Mouse (Mus musculus): ENCODE data around the gene Ybx3. TPM values are rescaled to one million over a fixed set of nuclear protein-coding genes. Genes with fewer than 3 reads are reported as not detected.
A peak's percentile ranks its signal among the peaks of the same experiment; 100 is the strongest.

Gene Ybx3
- polyA plus RNA-seq, 1 experiment from 2014 or later, result 19.5 TPM

- H3K4me1 ChIP-seq, result no peaks in the 10 kb centered on the region
- H3K4me3 ChIP-seq, result no peak overlapping the region
- no peak overlapping the region for H3K9ac ChIP-seq (replicated peaks)
- WGBS, result 44% methylated on average over 2 of the region's 2 CpGs
- H3K36me3 ChIP-seq, result no peaks in the 10 kb centered on the region
- H3K4me2 ChIP-seq (replicated peaks), result no peak overlapping the region
- ATAC-seq (replicated peaks), result no peak
- no peaks in the 10 kb centered on the region for H3K27me3 ChIP-seq
- no peak overlapping the region for H3K27ac ChIP-seq (replicated peaks)
- no peaks in the 10 kb centered on the region for H3K9me3 ChIP-seq
Measured at GRCm38 (mm10) chr6:131403036-131403435, 14.8 kb upstream of the Ybx3 start.

- ATAC-seq (replicated peaks), result no peak
- Histone ChIP-seq H3K4me3 (no peak overlapping the region), H3K27ac (replicated peaks) (peak overlapping the region; percentile 37), H3K9me3 (no peaks in the 10 kb centered on the region), H3K36me3 (no peaks in the 10 kb centered on the region), H3K27me3 (no peaks in the 10 kb centered on the region), H3K9ac (replicated peaks) (no peak overlapping the region), H3K4me2 (replicated peaks) (no peak overlapping the region), H3K4me1 (no peaks in the 10 kb centered on the region)
Measured at GRCm38 (mm10) chr6:131402606-131403005, 14.3 kb upstream of the Ybx3 start.

DNA sequence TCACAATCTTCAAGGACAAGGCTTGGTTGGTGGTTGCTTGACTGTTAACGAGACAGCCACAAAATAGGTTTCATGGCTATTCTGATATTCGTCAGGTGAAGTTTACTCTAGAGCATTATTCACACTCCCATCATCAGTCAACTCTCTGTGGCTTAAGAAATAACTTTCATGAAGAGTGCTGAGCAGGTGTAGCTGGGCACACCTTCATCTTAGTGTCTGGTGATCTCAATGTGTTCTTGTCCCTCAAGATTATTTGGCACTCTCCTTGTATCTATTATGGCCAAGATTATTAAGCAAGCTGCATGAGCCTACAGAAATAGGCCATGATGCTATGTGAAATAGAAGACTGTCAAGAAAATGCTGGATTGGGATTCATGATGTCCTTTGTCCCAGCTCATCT lies 13.0 kb upstream of the Ybx3 start:
- H3K4me3 ChIP-seq, result no peak overlapping the region
- ATAC-seq (replicated peaks), result no peak
- no peak overlapping the region for H3K27ac ChIP-seq (replicated peaks)
- no peaks in the 10 kb centered on the region for H3K9me3 ChIP-seq
- H3K4me1 ChIP-seq, result no peaks in the 10 kb centered on the region
- H3K36me3 ChIP-seq, result no peaks in the 10 kb centered on the region
- no peak overlapping the region for H3K9ac ChIP-seq (replicated peaks)
- H3K27me3 ChIP-seq, result no peaks in the 10 kb centered on the region
- H3K4me2 ChIP-seq (replicated peaks), result no peak overlapping the region
- 86% methylated on average over 2 of the region's 2 CpGs for WGBS

DNA sequence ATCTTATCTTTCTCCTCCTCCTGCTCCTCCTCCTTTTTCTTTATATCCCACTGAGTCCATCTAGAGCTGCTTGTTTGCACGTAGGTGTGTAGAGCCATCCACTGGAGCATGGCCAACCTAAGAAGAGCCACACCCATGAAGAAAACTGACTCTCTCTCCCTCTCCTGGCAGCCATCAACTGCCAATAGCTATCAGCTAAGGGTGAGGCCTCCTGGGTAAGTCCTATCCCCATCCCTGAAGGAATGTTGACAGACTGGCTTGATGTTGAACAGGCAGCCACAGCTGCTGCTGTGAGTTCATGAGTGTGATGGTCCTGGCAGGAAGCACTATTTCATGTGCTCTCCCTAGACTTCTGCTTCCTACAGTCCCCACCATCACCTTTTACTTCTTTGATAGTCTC lies 8.4 kb upstream of the Ybx3 start:
- Histone ChIP-seq H3K27me3 (no peaks in the 10 kb centered on the region), H3K9ac (replicated peaks) (no peak overlapping the region), H3K27ac (replicated peaks) (no peak overlapping the region), H3K4me3 (no peak overlapping the region), H3K36me3 (no peaks in the 10 kb centered on the region), H3K4me2 (replicated peaks) (no peak overlapping the region), H3K4me1 (no peaks in the 10 kb centered on the region), H3K9me3 (no peaks in the 10 kb centered on the region)
- no peak for ATAC-seq (replicated peaks)
- 69% methylated on average over 1 of the region's 1 CpGs for whole genome bisulfite sequencing

DNA sequence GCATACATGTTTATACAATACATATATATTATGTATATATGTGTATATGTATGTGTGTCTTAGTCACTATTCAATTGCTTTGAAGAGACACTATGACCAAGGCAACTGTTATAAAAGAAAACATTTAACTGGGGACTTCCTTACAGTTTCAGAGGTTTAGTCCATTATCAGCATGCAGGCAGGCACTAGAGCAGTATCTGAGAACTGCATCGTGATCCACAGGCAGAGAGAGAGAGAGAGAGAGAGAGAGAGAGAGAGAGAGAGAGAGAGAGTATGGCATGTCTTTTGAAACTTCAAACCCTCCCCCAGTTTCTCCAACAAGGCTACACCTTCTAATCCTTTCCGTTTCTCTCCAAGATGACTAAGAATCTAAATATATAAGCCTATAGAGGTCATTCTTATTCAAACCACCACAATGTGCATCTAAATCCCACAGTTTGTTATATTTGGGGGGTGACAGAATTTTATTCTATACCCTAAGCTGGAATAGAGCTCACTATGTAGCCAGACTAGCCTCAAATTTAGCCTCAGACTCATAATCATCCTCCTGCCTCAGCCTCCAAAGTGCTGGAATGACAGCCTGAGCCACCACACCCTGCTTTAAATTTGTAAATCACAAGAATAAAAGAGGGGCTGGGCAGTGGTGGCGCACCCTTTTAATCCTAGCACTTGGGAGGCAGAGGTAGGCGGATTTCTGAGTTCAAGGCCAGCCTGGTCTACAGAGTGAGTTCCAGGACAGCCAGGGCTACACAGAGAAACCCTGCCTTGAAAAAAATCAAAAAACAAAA lies 5.8 kb upstream of the Ybx3 start:
- H3K27ac ChIP-seq (replicated peaks), result no peak overlapping the region
- no peaks in the 10 kb centered on the region for H3K27me3 ChIP-seq
- H3K9ac ChIP-seq (replicated peaks), result no peak overlapping the region
- no peaks in the 10 kb centered on the region for H3K36me3 ChIP-seq
- WGBS, result 73% methylated on average over 4 of the region's 4 CpGs
- no peak for ATAC-seq (replicated peaks)
- no peak overlapping the region for H3K4me3 ChIP-seq
- no peaks in the 10 kb centered on the region for H3K9me3 ChIP-seq
- no peaks in the 10 kb centered on the region for H3K4me1 ChIP-seq
- H3K4me2 ChIP-seq (replicated peaks), result no peak overlapping the region

DNA sequence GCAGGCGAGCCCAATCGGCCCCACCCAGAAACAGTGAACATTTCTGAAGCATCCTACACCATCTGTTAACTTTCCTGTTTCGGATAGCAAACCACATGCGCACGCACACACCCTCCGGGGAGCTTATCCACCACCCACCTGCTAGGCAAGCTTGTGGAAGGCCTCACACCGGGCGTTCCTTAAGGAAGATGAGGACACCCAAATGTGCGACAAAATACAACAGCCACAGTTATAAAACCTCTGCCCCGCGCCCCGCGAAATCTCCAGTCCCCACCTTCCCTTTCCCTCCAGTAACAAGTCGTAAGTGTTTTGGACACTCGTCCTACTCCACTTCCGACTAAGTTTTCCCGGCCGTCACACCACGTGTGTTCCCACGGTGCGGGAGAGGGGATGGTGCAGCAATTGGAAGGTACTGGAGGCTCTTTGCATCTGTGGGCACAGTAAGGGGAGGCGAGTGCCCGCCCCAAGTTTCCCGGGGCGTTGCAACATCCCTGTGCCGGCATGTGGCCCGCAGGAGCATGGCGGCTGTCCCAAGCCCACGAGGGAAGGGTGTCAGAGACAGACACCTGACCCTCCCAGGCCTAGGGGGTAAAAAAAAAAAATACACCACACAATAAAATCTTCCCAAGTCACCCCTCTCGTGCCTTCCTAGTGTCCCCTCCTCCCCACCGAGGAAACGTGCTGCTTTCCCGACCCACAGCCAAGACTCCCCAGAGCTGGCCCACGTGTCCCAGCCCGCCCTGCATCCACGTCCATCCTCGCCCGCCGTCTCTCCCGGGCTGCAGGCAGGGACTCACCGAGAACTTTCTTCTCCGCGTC lies 846 bp downstream of the Ybx3 start:
- peak overlapping the region; percentile 86 for H3K4me3 ChIP-seq
- peak overlapping the region; percentile 80 for H3K9ac ChIP-seq (replicated peaks)
- under 1% methylated on average over 43 of the region's 43 CpGs for WGBS
- peak overlapping the region; percentile 82 for H3K4me2 ChIP-seq (replicated peaks)
- no peaks in the 10 kb centered on the region for H3K36me3 ChIP-seq
- ATAC-seq (replicated peaks), result peak; percentile 53
- H3K4me1 ChIP-seq, result peaks cover 34% of the 10 kb centered on the region
- peak overlapping the region; percentile 87 for H3K27ac ChIP-seq (replicated peaks)
- no peaks in the 10 kb centered on the region for H3K27me3 ChIP-seq
- no peaks in the 10 kb centered on the region for H3K9me3 ChIP-seq

GRCm38 (mm10) chr6:131386416-131387019 lies 1.8 kb downstream of the Ybx3 start:
- Histone ChIP-seq H3K4me1 (peaks cover 41% of the 10 kb centered on the region), H3K27ac (replicated peaks) (no peak overlapping the region), H3K36me3 (no peaks in the 10 kb centered on the region), H3K9ac (replicated peaks) (no peak overlapping the region), H3K4me3 (peak overlapping the region; percentile 86), H3K27me3 (no peaks in the 10 kb centered on the region), H3K9me3 (no peaks in the 10 kb centered on the region), H3K4me2 (replicated peaks) (peak overlapping the region; percentile 82)
- 39% methylated on average over 9 of the region's 9 CpGs for WGBS
- ATAC-seq (replicated peaks), result no peak

DNA sequence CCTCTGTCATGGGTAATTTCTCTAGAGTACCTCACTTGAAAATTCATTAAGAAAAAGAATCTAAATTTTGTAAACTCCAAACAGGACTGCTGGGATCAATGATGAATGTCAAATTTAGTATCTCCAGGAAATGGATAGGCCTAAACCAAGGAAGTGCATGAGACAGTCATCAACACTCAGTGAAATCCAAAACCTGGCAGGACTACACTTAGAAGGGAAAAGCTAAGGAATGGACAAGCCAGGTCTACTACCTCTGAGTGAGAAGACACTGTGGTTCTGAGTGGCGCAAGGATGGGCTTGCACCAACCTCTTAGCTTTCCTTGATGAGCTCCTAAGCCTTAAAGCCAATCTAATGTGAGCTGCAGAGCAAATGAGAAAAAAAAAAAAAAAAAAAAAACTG lies 2.8 kb downstream of the Ybx3 start:
- H3K4me3 ChIP-seq, result no peak overlapping the region
- no peaks in the 10 kb centered on the region for H3K27me3 ChIP-seq
- H3K9ac ChIP-seq (replicated peaks), result no peak overlapping the region
- WGBS, result 97% methylated on average over 1 of the region's 1 CpGs
- peaks cover under 1% of the 10 kb centered on the region for H3K36me3 ChIP-seq
- H3K27ac ChIP-seq (replicated peaks), result no peak overlapping the region
- no peak overlapping the region for H3K4me2 ChIP-seq (replicated peaks)
- no peaks in the 10 kb centered on the region for H3K9me3 ChIP-seq
- no peak for ATAC-seq (replicated peaks)
- peaks cover 41% of the 10 kb centered on the region for H3K4me1 ChIP-seq

GRCm38 (mm10) chr6:131383713-131384330 lies 4.5 kb downstream of the Ybx3 start:
- Histone ChIP-seq H3K4me1 (peaks cover 39% of the 10 kb centered on the region), H3K27ac (replicated peaks) (no peak overlapping the region), H3K27me3 (no peaks in the 10 kb centered on the region), H3K4me2 (replicated peaks) (no peak overlapping the region), H3K9ac (replicated peaks) (no peak overlapping the region), H3K4me3 (no peak overlapping the region), H3K9me3 (no peaks in the 10 kb centered on the region), H3K36me3 (peaks cover 13% of the 10 kb centered on the region)
- 45% methylated on average over 6 of the region's 6 CpGs for WGBS
- no peak for ATAC-seq (replicated peaks)

- no peak overlapping the region for H3K4me2 ChIP-seq (replicated peaks)
- H3K27me3 ChIP-seq, result no peaks in the 10 kb centered on the region
- 30% methylated on average over 3 of the region's 3 CpGs for WGBS
- no peak overlapping the region for H3K27ac ChIP-seq (replicated peaks)
- ATAC-seq (replicated peaks), result no peak
- H3K36me3 ChIP-seq, result peaks cover 21% of the 10 kb centered on the region
- no peak overlapping the region for H3K9ac ChIP-seq (replicated peaks)
- no peak overlapping the region for H3K4me3 ChIP-seq
- peaks cover 36% of the 10 kb centered on the region for H3K4me1 ChIP-seq
- H3K9me3 ChIP-seq, result no peaks in the 10 kb centered on the region
Measured at GRCm38 (mm10) chr6:131382984-131383337, 5.3 kb downstream of the Ybx3 start.

GRCm38 (mm10) chr6:131382232-131382983 lies 5.9 kb downstream of the Ybx3 start:
- no peak overlapping the region for H3K9ac ChIP-seq (replicated peaks)
- 30% methylated on average over 14 of the region's 14 CpGs for WGBS
- H3K9me3 ChIP-seq, result no peaks in the 10 kb centered on the region
- no peaks in the 10 kb centered on the region for H3K27me3 ChIP-seq
- peak overlapping the region; percentile 8; the same call in 1 of the 2 replicates for H3K27ac ChIP-seq (replicated peaks)
- peaks cover 36% of the 10 kb centered on the region for H3K4me1 ChIP-seq
- peaks cover 25% of the 10 kb centered on the region for H3K36me3 ChIP-seq
- peak; percentile 60 for ATAC-seq (replicated peaks)
- H3K4me3 ChIP-seq, result no peak overlapping the region
- no peak overlapping the region for H3K4me2 ChIP-seq (replicated peaks)

Data from forebrain, embryonic 15.5 days (tissue).